Mouse (Mus musculus): ENCODE measurements around the gene Clec2l.

Gene Clec2l

DNA sequence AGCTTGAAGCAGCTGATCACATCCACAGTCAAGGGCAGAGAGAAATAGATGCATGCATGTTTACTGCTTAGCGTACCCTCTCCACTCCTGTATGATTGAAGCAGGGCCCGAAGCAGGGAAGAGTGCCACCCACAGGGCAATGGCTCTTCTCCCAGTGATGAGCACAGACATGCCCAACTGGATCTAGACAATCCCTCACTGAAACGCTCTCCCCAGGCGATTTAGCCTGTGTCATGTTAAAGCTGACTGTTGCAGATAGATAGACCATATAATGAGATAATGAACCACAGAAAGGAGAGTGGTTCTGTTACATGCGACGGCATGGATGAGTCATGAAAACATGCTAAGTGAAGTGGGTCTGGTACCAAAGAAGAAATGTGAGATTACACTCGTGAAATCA is 8.4 kb downstream of the Clec2l start:
- no peak for DNase-seq

DNA sequence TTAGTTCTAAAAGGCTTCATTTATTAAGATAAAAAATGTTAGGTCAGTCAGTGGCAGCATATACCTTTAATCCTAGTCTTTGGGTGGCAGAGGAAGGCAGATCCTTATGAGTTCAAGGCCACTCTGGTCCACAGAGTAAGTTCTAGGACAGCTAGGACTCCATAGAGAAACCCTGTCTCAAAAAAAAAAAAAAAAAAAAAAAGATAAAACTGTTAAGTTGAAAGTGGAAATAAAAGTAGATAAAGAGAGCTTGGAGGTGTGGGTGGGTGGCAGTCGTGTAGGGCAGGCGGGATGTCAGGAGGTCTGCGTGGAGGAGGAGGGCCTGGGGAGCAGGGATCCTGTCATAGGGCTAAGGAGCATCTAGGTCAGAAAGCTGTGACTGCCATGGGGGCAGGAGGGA is 9.1 kb downstream of the Clec2l start:
- DNase-seq = no peak

DNA sequence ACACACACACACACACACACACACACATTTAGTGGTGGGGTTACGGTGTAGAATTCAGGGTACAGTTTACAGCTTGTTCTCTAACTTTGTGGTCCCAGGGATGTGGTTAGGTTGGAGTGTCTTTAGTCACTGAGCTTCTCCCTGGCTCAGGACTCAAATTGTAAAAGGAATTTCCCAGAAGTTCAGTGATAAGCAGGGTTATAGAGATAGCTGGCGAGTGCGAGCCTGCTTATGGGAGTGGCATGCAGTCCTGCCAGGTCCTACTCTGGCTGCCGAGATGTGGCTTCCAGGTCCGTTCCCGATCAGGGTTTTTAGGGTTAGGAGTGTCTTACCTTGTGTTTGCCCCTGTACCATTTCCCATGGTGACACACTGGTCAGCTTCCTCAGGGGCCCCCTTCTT is 13.3 kb downstream of the Clec2l start:
- no peak for DNase-seq

DNA sequence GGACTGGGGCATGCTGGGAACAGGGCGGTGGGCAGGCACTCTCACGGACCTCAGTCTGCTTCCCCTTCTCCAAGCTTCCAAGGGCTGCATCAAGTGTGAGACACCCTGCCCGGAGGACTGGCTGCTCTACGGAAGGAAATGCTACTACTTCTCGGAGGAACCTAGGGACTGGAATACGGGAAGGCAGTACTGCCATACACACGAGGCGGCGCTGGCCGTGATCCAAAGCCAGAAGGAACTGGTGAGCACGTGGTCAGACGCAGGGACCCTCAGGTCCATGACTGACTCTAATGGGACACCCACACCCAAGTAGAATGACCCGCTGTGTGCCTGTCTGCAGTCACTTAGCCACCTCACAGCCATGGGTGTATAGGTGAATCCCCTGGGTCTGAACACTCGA is 13.9 kb downstream of the Clec2l start:
- DNase-seq = no peak

DNA sequence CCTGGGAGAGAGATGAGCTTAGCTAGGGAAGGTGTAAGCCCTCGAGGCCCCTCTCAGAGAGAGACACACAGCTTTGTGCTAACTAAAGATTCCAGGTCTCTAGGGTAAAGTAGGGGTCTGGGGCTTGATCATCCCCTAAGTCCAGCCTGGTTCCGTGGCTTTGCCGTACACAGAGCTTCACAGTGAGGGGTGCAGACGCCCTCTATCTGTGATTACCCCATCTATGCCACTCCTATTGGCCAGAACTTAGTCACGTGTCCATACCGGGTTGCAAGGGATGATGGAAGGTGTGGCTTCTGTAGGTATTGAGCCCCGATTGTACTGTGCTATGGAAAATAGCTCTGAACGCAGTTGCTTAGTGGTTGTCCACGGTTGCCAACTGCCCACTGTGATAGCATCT is 14.8 kb downstream of the Clec2l start:
- DNase-seq = no peak

DNA sequence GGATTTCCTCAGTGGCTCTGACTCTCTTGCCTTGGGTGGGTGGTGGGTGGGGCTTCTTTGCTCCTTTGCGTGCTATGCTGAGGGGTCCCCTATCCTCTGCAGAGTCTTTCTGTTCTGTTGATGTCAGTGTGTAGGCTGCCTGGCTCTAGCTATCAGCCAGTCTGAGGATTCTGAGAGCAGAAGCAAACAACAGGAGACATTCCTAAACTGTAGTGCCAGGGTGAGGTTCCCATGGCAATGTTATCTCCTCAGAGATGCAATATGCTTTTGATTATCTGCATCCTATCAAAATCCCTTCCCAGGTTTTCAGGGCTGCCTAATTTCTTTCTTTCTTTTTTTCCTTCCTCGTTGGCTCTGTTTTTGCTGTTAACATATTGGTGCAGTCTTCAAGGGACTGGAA is 19.7 kb downstream of the Clec2l start:
- no peak for DNase-seq

DNA sequence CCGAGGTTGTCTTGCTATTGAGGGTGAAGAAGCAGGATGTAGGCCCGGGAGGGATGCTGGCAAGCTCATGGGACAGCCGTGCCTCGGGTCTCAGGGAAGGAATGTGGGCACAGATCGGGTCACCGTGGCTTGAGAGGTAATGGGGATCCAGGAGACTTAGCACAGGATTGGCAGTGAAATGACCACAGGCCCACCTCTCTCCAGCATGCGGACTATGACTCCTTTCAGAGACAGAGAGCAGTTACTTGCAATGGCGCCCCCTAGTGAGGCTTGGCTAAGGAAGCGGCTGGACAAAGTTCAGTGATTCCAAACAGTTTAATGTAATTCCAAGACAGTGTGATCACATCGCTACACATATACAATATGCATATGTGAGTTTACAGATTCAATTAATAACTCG is 24.3 kb downstream of the Clec2l start:
- DNase-seq = peak; percentile 58

DNA sequence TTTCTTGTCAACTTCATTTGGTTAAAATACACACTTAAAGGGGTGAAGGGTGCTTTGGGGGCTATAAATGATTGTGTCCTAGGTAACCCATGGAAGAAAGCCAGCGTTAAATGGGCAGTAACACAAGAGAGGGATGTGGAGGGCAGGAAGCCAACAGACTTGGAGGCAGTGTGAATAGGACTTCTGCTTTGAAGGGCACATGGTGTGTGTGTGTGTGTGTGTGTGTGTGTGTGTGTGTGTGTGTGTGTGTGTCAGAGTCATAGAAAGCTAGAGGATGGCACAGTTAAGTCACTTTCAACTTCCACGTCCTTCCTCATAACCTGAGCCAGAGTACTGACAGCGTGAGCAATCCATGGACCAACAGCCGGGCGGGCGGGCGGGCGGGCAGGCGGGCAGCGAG is 26.0 kb downstream of the Clec2l start:
- DNase-seq = peak; percentile 14

DNA sequence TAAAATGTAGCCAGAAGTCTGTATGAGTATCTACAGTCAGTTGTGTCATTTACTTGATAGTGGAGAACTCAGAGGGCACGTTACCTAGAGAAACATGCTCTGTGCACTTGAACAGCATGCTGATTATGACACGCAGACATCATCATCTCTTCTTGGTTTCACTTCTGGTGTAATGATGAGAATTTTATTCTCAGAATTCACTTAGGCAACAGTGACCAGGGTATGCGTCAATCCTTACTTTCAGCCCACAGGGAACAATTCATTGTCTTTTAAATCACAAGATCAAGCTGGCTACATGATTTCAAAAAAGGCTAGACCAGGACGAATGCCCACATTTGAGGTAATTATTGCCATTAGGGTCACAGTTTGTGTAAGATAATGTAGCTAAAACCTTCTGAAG is 27.7 kb downstream of the Clec2l start:
- DNase-seq = no peak

DNA sequence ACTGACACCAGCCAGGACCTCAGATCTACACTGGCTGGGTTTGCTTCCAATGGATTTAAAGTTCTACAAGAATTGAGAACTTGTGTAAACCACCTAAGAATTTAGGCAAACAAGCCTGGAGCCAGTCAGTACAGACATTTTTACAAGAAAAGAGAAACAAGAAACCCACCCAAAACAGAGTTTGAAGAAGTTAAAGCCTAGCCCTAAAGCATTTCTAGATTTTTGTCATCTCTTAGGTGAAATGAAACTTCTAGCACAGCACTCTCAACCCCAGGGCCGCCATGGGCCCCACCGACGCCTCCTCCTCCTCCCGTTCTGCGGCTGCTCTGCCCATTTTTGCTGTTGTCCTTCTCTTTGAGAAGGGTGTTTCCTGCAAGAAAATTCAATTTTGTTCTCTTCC is 28.2 kb downstream of the Clec2l start:
- no peak for DNase-seq

DNA sequence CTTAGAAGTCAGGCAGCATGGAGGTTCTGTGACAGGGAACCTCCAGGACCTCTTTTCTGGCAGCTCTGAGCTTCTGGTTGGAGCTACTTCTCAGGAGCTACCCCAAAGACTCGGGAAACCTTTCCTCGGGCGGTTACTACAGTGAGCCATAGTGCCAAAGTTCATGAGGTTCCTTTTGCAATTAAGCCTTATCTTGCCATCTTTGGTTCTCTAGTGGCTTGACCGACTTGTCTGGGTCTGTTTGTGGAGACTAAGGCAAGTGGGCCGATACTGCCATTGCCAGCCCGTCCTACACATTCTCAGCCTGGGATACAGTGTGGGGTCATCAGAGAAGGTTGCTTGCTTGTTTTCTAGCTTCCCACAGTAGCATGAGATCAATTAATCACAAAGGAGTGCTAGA is 29.7 kb downstream of the Clec2l start:
- no peak for DNase-seq

DNA sequence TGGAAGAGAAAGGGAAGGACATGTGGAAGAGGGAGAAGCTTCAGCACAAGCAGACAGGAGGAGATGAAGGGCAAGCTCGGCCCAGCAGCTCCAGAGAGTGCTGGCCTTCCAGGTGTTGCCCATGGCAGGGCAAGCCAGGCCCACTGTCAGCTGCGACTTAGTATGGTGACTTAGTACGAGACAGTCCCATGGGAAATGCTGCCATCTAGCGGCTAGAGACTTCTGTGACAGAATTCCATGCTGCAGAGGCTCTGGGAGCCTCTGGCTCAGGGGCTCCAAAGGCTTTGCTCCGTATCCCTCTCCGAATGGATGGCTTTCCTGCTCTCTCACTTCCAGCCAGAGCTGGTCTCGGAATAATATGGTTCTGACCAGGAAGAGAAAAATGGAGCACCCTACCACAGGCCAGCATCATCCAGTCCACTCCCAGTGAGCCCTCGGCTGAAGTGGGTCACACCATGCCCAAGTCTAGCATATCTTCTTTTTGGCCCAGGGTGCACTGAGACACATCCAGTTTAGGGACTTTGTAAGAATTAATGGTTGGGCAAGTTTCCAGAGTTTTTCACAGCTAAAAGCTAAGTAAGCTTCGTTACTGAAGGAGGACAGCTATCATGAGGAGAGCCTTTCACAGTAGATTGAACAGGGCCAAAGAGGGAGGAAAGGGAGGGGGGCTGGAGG is 32.6 kb downstream of the Clec2l start:
- DNase-seq = peak; percentile 90

DNA sequence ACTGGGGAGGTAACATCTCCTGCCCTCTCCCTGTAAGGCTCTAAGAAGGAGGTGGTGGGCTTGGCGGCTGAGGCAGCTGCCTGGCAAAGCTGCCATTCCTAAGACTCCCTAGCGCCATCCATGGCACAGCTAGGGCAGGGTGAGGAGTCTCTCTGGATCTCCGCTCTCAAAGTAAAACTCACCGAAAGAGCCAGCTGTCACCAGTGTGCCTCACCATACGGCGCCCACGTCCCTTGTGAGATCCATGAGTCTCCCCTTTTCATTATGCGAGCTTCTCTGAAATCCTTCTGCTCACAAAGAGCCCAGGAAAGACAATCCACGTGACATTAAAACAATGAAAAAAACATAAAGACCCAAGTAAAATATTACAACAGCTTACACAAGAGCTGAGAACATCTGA is 33.7 kb downstream of the Clec2l start:
- no peak for DNase-seq

DNA sequence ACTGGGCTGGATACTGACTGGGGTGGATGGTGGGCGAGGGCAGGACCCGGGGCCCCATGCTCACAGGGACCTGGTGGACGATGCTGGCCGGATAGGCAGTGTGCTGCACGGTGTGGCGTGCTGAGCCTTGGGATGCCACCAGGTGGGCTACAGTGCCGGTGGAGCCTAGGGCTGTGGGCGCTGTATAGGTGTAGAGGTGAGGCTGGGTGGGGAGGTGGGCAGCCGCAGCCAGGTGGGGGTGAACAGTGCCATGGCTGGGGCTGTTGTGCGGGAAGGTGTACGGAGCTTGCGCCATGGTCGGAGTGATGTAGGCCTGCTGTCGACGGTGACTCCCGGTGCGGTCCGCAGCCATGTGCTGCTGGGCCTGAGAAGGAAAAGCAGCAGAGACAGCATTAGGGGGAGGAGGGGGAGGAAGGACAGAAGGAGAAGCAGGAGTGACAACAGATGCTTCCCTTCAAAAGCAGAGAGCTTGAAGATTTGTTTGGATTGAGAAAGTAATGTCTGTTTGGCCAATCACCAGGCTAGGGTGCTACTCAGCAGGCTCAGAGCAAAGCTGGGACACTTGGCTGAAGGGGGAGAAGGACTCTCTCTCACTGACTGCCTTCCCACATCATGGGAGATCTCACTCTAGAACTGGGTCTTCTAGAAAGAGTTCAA is 35.5 kb downstream of the Clec2l start:
- DNase-seq = peak; percentile 16

DNA sequence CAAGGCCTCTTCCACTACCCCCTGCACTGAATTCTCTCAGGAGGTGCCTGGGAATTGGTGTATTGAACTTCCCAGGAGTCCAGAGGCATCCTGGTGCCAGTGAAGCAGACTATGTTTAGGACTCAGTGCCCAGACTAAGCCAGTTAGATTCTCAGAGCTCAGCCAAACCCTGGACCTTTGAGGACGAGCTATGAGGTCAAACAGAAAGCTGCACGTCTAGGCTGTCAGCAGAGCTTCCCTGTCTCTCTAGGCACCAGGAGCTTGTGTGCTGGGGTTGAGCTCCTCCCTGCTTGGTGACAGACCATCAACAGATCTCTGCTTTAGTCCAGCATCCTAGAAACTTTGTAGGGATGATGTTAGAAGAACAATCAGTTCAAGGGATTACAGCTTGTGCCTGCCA is 38.6 kb downstream of the Clec2l start:
- no peak for DNase-seq

DNA sequence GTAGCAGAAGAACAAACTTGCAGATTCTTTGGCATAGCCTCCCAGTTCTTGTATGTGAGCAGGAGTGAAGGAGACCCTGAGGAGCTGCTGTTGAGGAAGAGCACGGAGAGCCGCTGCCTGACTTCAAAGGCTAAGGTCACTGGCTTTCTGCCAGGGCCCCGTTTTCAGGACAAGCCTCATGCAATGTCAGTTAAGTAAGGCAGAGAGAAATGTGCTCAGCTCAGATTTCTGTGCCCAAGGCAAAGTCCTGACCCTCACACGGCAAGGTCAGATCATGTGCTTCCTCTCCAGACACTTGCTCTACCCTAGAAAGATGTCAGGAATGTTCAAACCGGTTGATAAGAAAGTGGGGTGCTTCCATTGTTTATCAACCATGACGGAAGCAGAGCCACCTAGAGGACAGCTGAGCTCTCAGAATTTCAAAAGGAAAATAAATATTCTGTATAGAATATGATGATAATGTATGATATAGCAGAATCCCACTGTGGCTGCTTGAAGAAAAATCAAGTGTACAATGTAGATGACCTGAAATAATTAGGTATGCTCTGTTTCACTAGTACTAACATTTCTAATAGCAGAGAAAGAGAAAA is 40.0 kb downstream of the Clec2l start:
- peak; percentile 47 for DNase-seq

DNA sequence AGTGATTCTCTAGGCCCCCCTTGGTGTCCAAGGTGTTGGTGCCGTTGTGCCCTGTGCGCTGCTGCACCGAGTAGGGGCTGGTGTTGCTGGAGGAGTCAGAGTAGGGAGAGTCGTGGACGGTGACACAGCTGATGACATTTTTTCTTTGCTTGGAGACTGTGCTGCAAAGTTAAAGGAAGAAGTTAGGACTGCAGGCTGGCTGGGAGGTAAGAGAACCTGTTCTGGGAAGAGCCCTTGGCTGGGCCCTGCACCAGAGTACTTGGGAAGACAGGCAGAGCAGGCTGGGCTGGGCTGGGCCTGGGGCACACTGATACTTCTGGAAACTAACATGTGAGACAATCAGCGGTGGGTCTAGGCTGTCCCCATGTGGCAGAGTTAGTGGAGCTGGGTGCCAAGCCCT is 40.7 kb downstream of the Clec2l start:
- DNase-seq = no peak

DNA sequence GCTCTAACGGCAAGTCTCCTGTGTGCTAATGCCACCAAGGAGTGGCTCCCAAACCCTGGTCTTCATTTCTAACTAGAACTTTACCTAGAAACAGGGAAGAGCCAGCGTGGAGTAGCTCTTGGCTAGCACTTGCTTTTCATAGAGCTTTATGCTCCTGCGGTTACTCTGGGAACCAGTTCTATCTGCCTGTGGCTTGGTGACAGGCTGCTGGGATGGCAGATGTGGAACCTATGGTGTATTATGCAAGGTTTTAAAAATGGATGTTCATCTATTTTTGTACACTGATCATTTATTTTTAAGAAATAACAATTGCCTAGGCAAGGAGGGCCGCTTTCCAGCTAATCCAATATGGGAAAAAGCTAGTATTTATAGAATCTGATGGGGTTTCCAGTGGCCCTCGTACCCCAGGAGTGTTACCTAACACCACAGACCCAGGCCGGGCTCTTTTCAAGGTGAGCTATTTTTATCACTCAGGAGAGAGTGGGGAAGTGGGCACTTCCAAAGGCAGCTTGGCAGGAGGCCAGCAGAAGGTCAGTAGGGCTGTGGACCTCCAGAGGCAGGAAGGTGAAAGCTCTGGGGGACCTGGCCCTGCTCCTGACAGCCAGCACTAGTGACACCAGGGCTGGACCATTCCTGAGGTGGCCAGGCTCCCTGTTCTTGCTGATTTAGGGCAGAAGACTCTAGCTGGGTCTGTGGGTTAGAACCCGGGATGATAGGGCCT is 41.6 kb downstream of the Clec2l start:
- DNase-seq = peak; percentile 37

DNA sequence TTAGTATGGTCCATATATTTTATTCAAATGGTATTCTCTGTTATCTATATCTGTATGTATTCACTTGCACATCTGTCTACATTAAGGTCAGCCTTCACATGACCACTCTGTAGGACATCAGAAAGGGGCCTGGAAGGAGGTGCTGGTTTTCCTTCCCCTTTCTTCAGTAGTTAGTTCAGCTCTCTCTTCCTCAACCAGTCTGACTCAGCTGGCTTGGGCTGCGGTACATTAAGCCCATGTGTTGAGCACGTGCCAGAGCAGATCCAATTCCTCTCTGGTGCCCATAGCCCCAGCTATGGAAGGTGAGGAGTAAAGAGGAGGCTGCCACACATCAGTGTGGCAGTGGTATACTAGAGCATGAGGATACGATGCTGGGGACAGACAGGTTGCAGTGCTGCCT is 47.6 kb downstream of the Clec2l start:
- no peak for DNase-seq

DNA sequence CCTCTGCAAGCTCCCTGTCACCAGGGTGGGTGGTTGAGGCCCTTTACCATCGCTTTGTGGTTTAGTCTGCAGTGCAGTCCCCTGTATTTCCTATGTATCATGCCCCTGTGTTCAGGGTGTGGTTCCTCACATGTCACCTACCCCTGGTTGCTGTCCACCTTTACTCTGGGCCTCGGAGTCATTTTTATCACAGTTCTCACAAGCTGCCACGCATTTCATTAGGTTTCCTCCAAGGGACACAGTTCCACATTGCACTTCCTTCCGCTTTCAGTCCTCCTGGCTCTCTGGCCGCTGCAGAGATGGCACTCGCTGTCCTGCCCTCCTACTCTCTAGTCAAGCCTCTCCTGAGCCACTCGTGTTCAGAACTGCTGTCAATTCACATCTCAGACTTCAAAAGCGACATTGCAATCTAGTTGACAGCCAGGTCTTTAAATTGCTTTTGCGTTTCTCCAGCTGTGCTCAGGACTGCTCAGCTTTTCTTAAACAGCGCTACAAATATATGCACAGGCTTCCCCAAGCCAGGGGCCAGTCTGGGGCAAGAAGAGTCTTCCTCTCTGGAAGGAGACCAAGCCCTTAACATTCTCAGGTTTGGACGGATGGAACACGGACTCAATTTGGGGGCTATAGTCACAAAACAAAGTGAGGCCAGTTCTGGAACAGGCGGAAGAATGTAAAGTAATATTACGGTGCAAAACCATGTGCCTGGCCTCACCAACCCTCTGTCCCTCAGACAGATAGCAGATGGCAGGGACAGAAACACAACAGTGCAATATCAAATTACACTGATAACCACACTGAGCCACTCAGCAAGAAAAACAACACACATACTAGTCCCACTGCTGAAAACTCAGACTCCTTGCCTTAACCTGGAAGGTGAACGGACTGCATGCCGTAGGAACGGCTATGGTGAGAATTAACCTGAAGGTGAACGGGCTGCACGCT is 51.4 kb downstream of the Clec2l start:
- no peak for DNase-seq

DNA sequence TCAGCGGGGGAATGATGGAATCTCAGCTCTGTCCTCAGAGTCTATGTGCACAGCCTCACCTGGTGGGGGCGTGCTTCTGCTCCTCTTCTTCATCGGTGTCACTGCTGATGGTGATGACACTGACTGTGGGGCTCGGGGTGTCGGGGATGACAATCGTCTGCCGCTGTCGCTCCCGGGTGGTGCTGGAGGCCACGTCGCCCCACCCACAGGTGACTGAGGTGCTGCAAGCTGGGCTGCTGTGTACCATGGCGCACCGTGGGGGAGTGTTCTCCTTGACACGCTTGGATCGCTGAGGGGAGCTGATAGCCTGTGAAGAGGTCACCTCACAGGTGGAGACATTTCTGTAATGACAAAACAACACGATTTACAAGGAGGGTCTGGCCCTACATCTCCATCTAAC is 53.0 kb downstream of the Clec2l start:
- DNase-seq = no peak

DNA sequence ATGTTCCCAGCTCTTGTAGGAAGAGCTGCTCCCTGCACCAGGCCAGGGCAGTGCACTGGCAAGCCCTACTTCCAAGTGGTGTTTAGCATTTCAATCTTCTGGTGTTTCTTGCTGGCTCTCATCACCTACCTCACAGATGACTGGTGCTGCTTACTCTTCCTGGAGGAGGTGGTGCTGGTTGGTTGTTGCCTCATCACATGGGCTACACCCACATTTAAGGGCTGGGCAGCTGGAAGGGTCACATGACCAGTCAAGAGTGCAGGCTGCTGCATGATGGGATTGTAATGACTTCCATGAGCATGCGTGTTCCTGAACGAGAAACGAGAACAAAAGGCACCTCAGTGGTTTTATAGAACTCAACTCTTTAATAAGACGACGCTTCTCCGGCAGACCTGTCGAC is 55.8 kb downstream of the Clec2l start:
- no peak for DNase-seq

DNA sequence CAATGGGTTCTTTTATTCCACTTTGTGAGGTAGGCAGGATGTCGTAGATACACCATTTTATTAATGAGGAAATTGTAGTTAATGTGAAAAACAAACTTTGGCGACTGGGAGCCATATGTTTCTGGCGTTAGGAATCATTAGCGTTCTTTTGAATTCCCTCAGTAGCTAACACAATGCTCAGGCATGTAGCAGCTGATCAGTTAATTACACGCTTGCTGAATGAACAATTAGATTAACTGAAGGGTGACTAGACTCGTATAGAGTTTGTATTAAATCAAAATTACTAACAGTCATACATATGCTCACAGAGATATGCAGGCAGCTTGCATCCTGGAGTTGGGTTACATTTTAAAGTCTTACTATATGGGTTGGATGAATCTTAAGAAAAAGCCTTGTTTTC is 56.4 kb downstream of the Clec2l start:
- no peak for DNase-seq

Data from lung, postnatal 14 days (tissue).